Comparison of ENCODE assay signal across 9 mouse cellular contexts in the genomic region with DNA sequence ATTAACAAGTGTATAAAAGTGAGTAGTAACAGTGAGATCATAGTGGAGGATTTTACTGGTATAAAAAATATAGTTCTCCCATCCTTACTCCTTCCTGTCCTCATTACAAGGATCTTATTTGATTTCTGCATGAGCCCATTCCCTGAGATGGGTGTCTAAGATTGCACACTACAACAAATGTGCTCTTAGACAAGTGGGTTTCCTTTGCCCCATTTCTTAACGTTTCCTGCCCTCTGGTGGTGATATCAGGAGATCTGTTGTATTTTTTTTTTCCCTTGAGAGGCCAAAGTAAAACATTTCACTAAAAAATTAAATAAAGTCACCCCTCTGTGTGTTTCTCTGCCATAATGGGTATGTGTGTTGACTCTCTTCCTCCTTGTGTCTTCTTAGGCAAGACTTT.
A peak's percentile ranks its signal among the peaks of the same experiment; 100 is the strongest.
DNase-seq lines count a peak whose midpoint lies in the region; ATAC-seq and TF ChIP-seq lines count a peak whose summit lies in the region.
"Had no signal": no experiment of that assay in that cellular context is flagged by ENCODE, and none has a peak within 500 bp of the region (broad histone marks: within the 10 kb centered on the region; RNA-seq: fewer than 3 reads in every experiment).

No protein-coding gene starts in this region.

- peak; percentile 65 for DNase-seq in embryonic facial prominence, embryonic 11.5 days (ENCODE audit: low spot score)
- DNase-seq in embryonic facial prominence, embryonic 10.5 days (ENCODE audit: low spot score), result no peak
- peak; percentile 74 for DNase-seq in lung, embryonic 14.5 days
- no peak for DNase-seq in lung, postnatal 25 days (ENCODE audit: low spot score)
- DNase-seq in T-cell, adult 2 months (ENCODE audit: low spot score), result peak; percentile 28
- peak; percentile 73 for DNase-seq in naive thymus-derived CD4-positive, alpha-beta T cell, adult 2 months (ENCODE audit: low read depth)
- DNase-seq in urinary bladder, postnatal 14 days (ENCODE audit: low spot score), result no peak
- DNase-seq in kidney, adult 11 months, result no peak

- no peaks in the 10 kb centered on the region for H3K27me3 ChIP-seq in embryonic facial prominence, embryonic 11.5 days (ENCODE audit: control insufficient read depth, insufficient read depth, low read length)
- H3K27me3 ChIP-seq in embryonic facial prominence, embryonic 10.5 days (replicated peaks; ENCODE audit: low read depth, poor library complexity, severe bottlenecking), result no peaks in the 10 kb centered on the region
- no peaks in the 10 kb centered on the region for H3K27me3 ChIP-seq in lung, embryonic 14.5 days (ENCODE audit: insufficient read depth, low read length)
- H3K27me3 ChIP-seq: embryonic facial prominence, embryonic 12.5 days had no signal

- no peaks in the 10 kb centered on the region for H3K9me3 ChIP-seq in embryonic facial prominence, embryonic 11.5 days (replicated peaks; ENCODE audit: control insufficient read depth, low read length)
- H3K9me3 ChIP-seq in embryonic facial prominence, embryonic 10.5 days, result no peaks in the 10 kb centered on the region
- no peaks in the 10 kb centered on the region for H3K9me3 ChIP-seq in lung, embryonic 14.5 days (ENCODE audit: low read depth, low read length)
- H3K9me3 ChIP-seq: embryonic facial prominence, embryonic 12.5 days had no signal

- 7% methylated on average over 1 of the region's 1 CpGs for WGBS in embryonic facial prominence, embryonic 11.5 days
- 14% methylated on average over 1 of the region's 1 CpGs for WGBS in embryonic facial prominence, embryonic 10.5 days
- 3% methylated on average over 1 of the region's 1 CpGs for WGBS in lung, embryonic 14.5 days

- H3K27ac ChIP-seq in embryonic facial prominence, embryonic 11.5 days (replicated peaks; ENCODE audit: low read depth, low read length), result no peak overlapping the region
- H3K27ac ChIP-seq in embryonic facial prominence, embryonic 10.5 days (replicated peaks), result no peak overlapping the region
- H3K27ac ChIP-seq in lung, embryonic 14.5 days (ENCODE audit: low read depth), result no peak overlapping the region
- H3K27ac ChIP-seq: embryonic facial prominence, embryonic 12.5 days had no signal

- H3K4me3 ChIP-seq in embryonic facial prominence, embryonic 11.5 days (ENCODE audit: low read depth, low read length), result no peak overlapping the region
- H3K4me3 ChIP-seq in embryonic facial prominence, embryonic 10.5 days, result no peak overlapping the region
- no peak overlapping the region for H3K4me3 ChIP-seq in lung, embryonic 14.5 days (ENCODE audit: low read depth, low read length)
- H3K4me3 ChIP-seq: embryonic facial prominence, embryonic 12.5 days had no signal

- H3K4me1 ChIP-seq in embryonic facial prominence, embryonic 11.5 days (ENCODE audit: control insufficient read depth, insufficient read depth, low read length), result no peaks in the 10 kb centered on the region
- H3K4me1 ChIP-seq in embryonic facial prominence, embryonic 10.5 days, result no peaks in the 10 kb centered on the region
- H3K4me1 ChIP-seq in lung, embryonic 14.5 days (ENCODE audit: insufficient read depth), result no peaks in the 10 kb centered on the region
- H3K4me1 ChIP-seq: embryonic facial prominence, embryonic 12.5 days had no signal

- TF ChIP-seq CTCF in lung, embryonic 14.5 days (IDR thresholded peaks at IDR 0.05; ENCODE audit: low read depth), result peak; percentile 63

- H3K4me2 ChIP-seq in embryonic facial prominence, embryonic 11.5 days (ENCODE audit: low read depth, low read length), result no peak overlapping the region
- no peak overlapping the region for H3K4me2 ChIP-seq in lung, embryonic 14.5 days
- H3K4me2 ChIP-seq: embryonic facial prominence, embryonic 12.5 days had no signal

- no peak for ATAC-seq in embryonic facial prominence, embryonic 11.5 days (replicated peaks; ENCODE audit: insufficient number of reproducible peaks, low FRiP score, low TSS enrichment, low read depth)
- no peak for ATAC-seq in lung, embryonic 14.5 days (ENCODE audit: insufficient read depth)

- no peaks in the 10 kb centered on the region for H3K36me3 ChIP-seq in embryonic facial prominence, embryonic 11.5 days (replicated peaks; ENCODE audit: control insufficient read depth, insufficient read depth, low read depth, low read length)
- H3K36me3 ChIP-seq in embryonic facial prominence, embryonic 10.5 days (replicated peaks), result no peaks in the 10 kb centered on the region
- H3K36me3 ChIP-seq in lung, embryonic 14.5 days (ENCODE audit: insufficient read depth), result no peaks in the 10 kb centered on the region
- H3K36me3 ChIP-seq: embryonic facial prominence, embryonic 12.5 days had no signal

- H3K9ac ChIP-seq in embryonic facial prominence, embryonic 11.5 days (replicated peaks; ENCODE audit: low read length), result no peak overlapping the region
- no peak overlapping the region for H3K9ac ChIP-seq in lung, embryonic 14.5 days
- H3K9ac ChIP-seq: embryonic facial prominence, embryonic 12.5 days had no signal

Comparison
In these comparisons a context has a peak if more than half of its experiments do, and no peak if none do; other contexts are left out.
1. DNase-seq: peak in embryonic facial prominence, embryonic 11.5 days (single experiment), lung, embryonic 14.5 days (single experiment), T-cell, adult 2 months (single experiment) and naive thymus-derived CD4-positive, alpha-beta T cell, adult 2 months (single experiment); none in embryonic facial prominence, embryonic 10.5 days (single experiment), lung, postnatal 25 days (single experiment), urinary bladder, postnatal 14 days (single experiment) and kidney, adult 11 months (single experiment).